ENCODE assay signal across 21 mouse cellular contexts in genomic region chr2:103153261-103153660, GRCm38 (mm10).
"Had no signal": no experiment of that assay in that cellular context is flagged by ENCODE, and none has a peak within 500 bp of the region (broad histone marks: within the 10 kb centered on the region; RNA-seq: fewer than 3 reads in every experiment).

No protein-coding gene starts in this region.

- H3K36me3 ChIP-seq: midbrain, embryonic 10.5 days; midbrain, embryonic 13.5 days; midbrain, embryonic 15.5 days; neural tube, embryonic 13.5 days; neural tube, embryonic 15.5 days; stomach, embryonic 15.5 days had no signal

- H3K27ac ChIP-seq: liver, embryonic 14.5 days; midbrain, embryonic 10.5 days; midbrain, embryonic 13.5 days; midbrain, embryonic 15.5 days; neural tube, embryonic 13.5 days; neural tube, embryonic 15.5 days; stomach, embryonic 15.5 days; stomach, postnatal 0 days had no signal

- DNase-seq: lung, adult 18-20 months; lung, embryonic 14.5 days; lung, postnatal 10 days; lung, postnatal 4 days; retina, postnatal 1 day; right cerebral cortex, adult 18-20 months; right cerebral cortex, postnatal 25 days; right cerebral cortex, postnatal 4 days; spleen, adult 18-20 months; thymus, adult 2 months; thymus, postnatal 25 days; thymus, postnatal 4 days had no signal

- H3K4me1 ChIP-seq: midbrain, embryonic 10.5 days; midbrain, embryonic 13.5 days; midbrain, embryonic 15.5 days; neural tube, embryonic 13.5 days; neural tube, embryonic 15.5 days; stomach, embryonic 15.5 days had no signal

- H3K9ac ChIP-seq: liver, embryonic 14.5 days; lung, embryonic 14.5 days; midbrain, embryonic 13.5 days; midbrain, embryonic 15.5 days; neural tube, embryonic 13.5 days; neural tube, embryonic 15.5 days; stomach, embryonic 15.5 days had no signal

- H3K4me3 ChIP-seq: midbrain, embryonic 10.5 days; midbrain, embryonic 13.5 days; midbrain, embryonic 15.5 days; myocyte; neural tube, embryonic 13.5 days; neural tube, embryonic 15.5 days; stomach, embryonic 15.5 days had no signal

- ATAC-seq: midbrain, embryonic 13.5 days; midbrain, embryonic 15.5 days had no signal

- H3K4me2 ChIP-seq: lung, embryonic 14.5 days; midbrain, embryonic 13.5 days; midbrain, embryonic 15.5 days; neural tube, embryonic 13.5 days; neural tube, embryonic 15.5 days; stomach, embryonic 15.5 days had no signal

- H3K27me3 ChIP-seq: midbrain, embryonic 13.5 days; midbrain, embryonic 15.5 days; neural tube, embryonic 13.5 days; neural tube, embryonic 15.5 days; stomach, embryonic 15.5 days had no signal

- H3K9me3 ChIP-seq: midbrain, embryonic 10.5 days; midbrain, embryonic 13.5 days; midbrain, embryonic 15.5 days; neural tube, embryonic 13.5 days; neural tube, embryonic 15.5 days; stomach, embryonic 15.5 days had no signal
